8 mouse cellular contexts compared by ENCODE assay signal in genomic region chr10:42273760-42274691, GRCm38 (mm10). TPM values are rescaled to one million over a fixed set of nuclear protein-coding genes. Genes with fewer than 3 reads are reported as not detected.
A peak's percentile ranks its signal among the peaks of the same experiment; 100 is the strongest.
DNase-seq lines count a peak whose midpoint lies in the region; ATAC-seq and TF ChIP-seq lines count a peak whose summit lies in the region.

No protein-coding gene starts in this region.

- peaks cover 18% of the 10 kb centered on the region for H3K4me1 ChIP-seq in cerebellum, adult 2 months (ENCODE audit: control insufficient read depth, insufficient read depth, low read length)
- peaks cover 22% of the 10 kb centered on the region; the same call in 1 of the 2 replicates for H3K4me1 ChIP-seq in forebrain, postnatal 0 days (ENCODE audit: insufficient read depth)
- peaks cover 37% of the 10 kb centered on the region for H3K4me1 ChIP-seq in kidney, adult 2 months (ENCODE audit: control insufficient read depth, insufficient read depth, low read length)
- H3K4me1 ChIP-seq in lung, embryonic 14.5 days (ENCODE audit: insufficient read depth): peaks cover 19% of the 10 kb centered on the region

- peak overlapping the region; percentile 95 for H3K27ac ChIP-seq in cerebellum, adult 2 months (ENCODE audit: insufficient read depth, low read length)
- H3K27ac ChIP-seq in forebrain, postnatal 0 days (ENCODE audit: low read depth, low read length): no peak overlapping the region
- H3K27ac ChIP-seq in kidney, adult 2 months (ENCODE audit: insufficient read depth, low read depth, low read length): peak overlapping the region; percentile 48
- no peak overlapping the region for H3K27ac ChIP-seq in lung, embryonic 14.5 days (ENCODE audit: low read depth)

- ATAC-seq in forebrain, postnatal 0 days: no peak
- ATAC-seq in lung, embryonic 14.5 days (ENCODE audit: insufficient read depth): no peak

- H3K27me3 ChIP-seq in cerebellum, adult 2 months (ENCODE audit: control insufficient read depth, insufficient read depth, low read length): no peaks in the 10 kb centered on the region
- no peaks in the 10 kb centered on the region for H3K27me3 ChIP-seq in forebrain, postnatal 0 days (ENCODE audit: insufficient read depth, low read length)
- no peaks in the 10 kb centered on the region for H3K27me3 ChIP-seq in kidney, adult 2 months (replicated peaks; ENCODE audit: control insufficient read depth, insufficient read depth, low read length)
- no peaks in the 10 kb centered on the region for H3K27me3 ChIP-seq in lung, embryonic 14.5 days (ENCODE audit: insufficient read depth, low read length)

- H3K36me3 ChIP-seq in forebrain, postnatal 0 days (ENCODE audit: insufficient read depth): no peaks in the 10 kb centered on the region; the same call in 1 of the 2 replicates
- peaks cover 3% of the 10 kb centered on the region for H3K36me3 ChIP-seq in kidney, adult 2 months (ENCODE audit: control insufficient read depth, insufficient read depth, low read length)
- H3K36me3 ChIP-seq in lung, embryonic 14.5 days (ENCODE audit: insufficient read depth): peaks cover 22% of the 10 kb centered on the region

- H3K9ac ChIP-seq in forebrain, postnatal 0 days: peak overlapping the region; percentile 72; the same call in 1 of the 2 replicates
- peak overlapping the region; percentile 81 for H3K9ac ChIP-seq in lung, embryonic 14.5 days

- peak; percentile 6; the same call in 1 of the 2 replicates for TF ChIP-seq POLR2A in cerebellum, adult 2 months (IDR thresholded peaks at IDR 0.05; ENCODE audit: borderline replicate concordance, insufficient read depth, low read length)
- no peak for TF ChIP-seq POLR2A in kidney, adult 2 months (IDR thresholded peaks at IDR 0.05; ENCODE audit: low read depth, low read length)

- TF ChIP-seq CTCF in cerebellum, adult 2 months (IDR thresholded peaks at IDR 0.05; ENCODE audit: borderline replicate concordance, insufficient read depth, low read depth, low read length): no peak
- TF ChIP-seq CTCF in forebrain, postnatal 0 days (IDR thresholded peaks at IDR 0.05; ENCODE audit: low read depth): no peak
- no peak for TF ChIP-seq CTCF in kidney, adult 2 months (conservative IDR thresholded peaks at IDR 0.05; ENCODE audit: insufficient read depth, insufficient read length, low read depth, low read length)
- TF ChIP-seq CTCF in lung, embryonic 14.5 days (IDR thresholded peaks at IDR 0.05; ENCODE audit: low read depth): no peak

- H3K9me3 ChIP-seq in forebrain, postnatal 0 days (ENCODE audit: low read length): no peaks in the 10 kb centered on the region
- no peaks in the 10 kb centered on the region for H3K9me3 ChIP-seq in lung, embryonic 14.5 days (ENCODE audit: low read depth, low read length)

- peak overlapping the region; percentile 98 for H3K4me2 ChIP-seq in forebrain, postnatal 0 days (ENCODE audit: low read depth)
- peak overlapping the region; percentile 99 for H3K4me2 ChIP-seq in lung, embryonic 14.5 days

- 6% methylated on average over 21 of the region's 21 CpGs for WGBS in cerebellum, adult 2 months
- WGBS in forebrain, postnatal 0 days: 19% methylated on average over 21 of the region's 21 CpGs
- WGBS in kidney, adult 2 months: 10% methylated on average over 21 of the region's 21 CpGs
- WGBS in lung, embryonic 14.5 days: 13% methylated on average over 21 of the region's 21 CpGs

- peak; percentile 30 for DNase-seq in ovary, postnatal 36 days (ENCODE audit: low spot score)
- no peak for DNase-seq in ovary, postnatal 10 days (ENCODE audit: low spot score)
- peak; percentile 69 to 72 for DNase-seq in cerebellum, adult 2 months
- DNase-seq in forebrain, postnatal 0 days: no peak
- peak; percentile 92 for DNase-seq in kidney, adult 2 months
- peak; percentile 52 for DNase-seq in lung, embryonic 14.5 days
- peak; percentile 57 for DNase-seq in retina, embryonic 14.5 days (ENCODE audit: low spot score)
- DNase-seq in frontal cortex, postnatal 14 days (ENCODE audit: low spot score in 2 of 2): no peak

- peak overlapping the region; percentile 99 for H3K4me3 ChIP-seq in cerebellum, adult 2 months (replicated peaks; ENCODE audit: insufficient read depth, low read depth, low read length)
- peak overlapping the region; percentile 80 for H3K4me3 ChIP-seq in forebrain, postnatal 0 days (ENCODE audit: low read depth, low read length)
- H3K4me3 ChIP-seq in kidney, adult 2 months (ENCODE audit: insufficient read depth, low read depth, low read length): peak overlapping the region; percentile 97
- H3K4me3 ChIP-seq in lung, embryonic 14.5 days (ENCODE audit: low read depth, low read length): peak overlapping the region; percentile 74

RNA-seq across cellular contexts. Expression of gene Foxo3, which starts 2.5 kb away (rescaled TPM):
- 50.5 and 59.9 TPM in 2 replicates for polyA plus RNA-seq in cerebellum, adult 2 months (2012; rRNA removed)
- total RNA-seq in forebrain, postnatal 0 days (2014; rRNA removed): 24.2 and 29.1 TPM in 2 replicates
- polyA plus RNA-seq in forebrain, postnatal 0 days (2015; fragmentation: Nextera tagmentation; extraction: Ambion mirVana): 6.4 and 6.5 TPM in 2 replicates
- 29.2 and 35.5 TPM in 2 replicates for polyA plus RNA-seq in kidney, adult 2 months (2012; rRNA removed)
- polyA plus RNA-seq in lung, embryonic 14.5 days (2014; fragmentation: Nextera tagmentation; extraction: Ambion mirVana): 9.0 and 9.4 TPM in 2 replicates

Comparison
In these comparisons a context has a peak if more than half of its experiments do, and no peak if none do; other contexts are left out.
1. DNase-seq: peak in ovary, postnatal 36 days (single experiment), cerebellum, adult 2 months (2 of 2), kidney, adult 2 months (single experiment), lung, embryonic 14.5 days (single experiment) and retina, embryonic 14.5 days (single experiment); none in ovary, postnatal 10 days (single experiment), forebrain, postnatal 0 days (single experiment) and frontal cortex, postnatal 14 days (0 of 2).
2. H3K27ac ChIP-seq: peak in cerebellum, adult 2 months (single experiment) and kidney, adult 2 months (single experiment); none in forebrain, postnatal 0 days (single experiment) and lung, embryonic 14.5 days (single experiment).
3. Peak in every context shown above with its lines, with median percentiles within 50 percentile points of each other: H3K4me3 ChIP-seq.